Mouse (Mus musculus): ENCODE measurements around the gene Olfr1051.
"Not testable (repeated sequence)": the region's sequence is repeated elsewhere in the genome, so short reads cannot be mapped to it uniquely, and the experiment has no call there.

Gene Olfr1051

GRCm38 (mm10) chr2:86278988-86279387, at the start of gene Olfr1051:
TSS of gene Olfr1051 (minus strand) at chr2:86279088.
- not testable (repeated sequence) for DNase-seq (ENCODE audit: low read depth, low spot score)

- DNase-seq (ENCODE audit: low read depth, low spot score), result no peak
Measured at GRCm38 (mm10) chr2:86315184-86315583, 36.3 kb upstream of the Olfr1051 start, which contains the start of gene Olfr1053. TSS of gene Olfr1053 (minus strand) at chr2:86315284.

- DNase-seq (ENCODE audit: low read depth, low spot score), result no peak
Measured at GRCm38 (mm10) chr2:86292155-86292554, 13.3 kb upstream of the Olfr1051 start, which contains the start of gene Olfr1052. TSS of gene Olfr1052 (plus strand) at chr2:86292455.

GRCm38 (mm10) chr2:86258228-86258627, 20.7 kb downstream of the Olfr1051 start, which contains the start of gene Olfr1049:
TSS of gene Olfr1049 (minus strand) at chr2:86258328.
- DNase-seq (ENCODE audit: low read depth, low spot score), result not testable (repeated sequence)

GRCm38 (mm10) chr2:86240189-86240588, 38.7 kb downstream of the Olfr1051 start, which contains the start of gene Olfr1048:
TSS of gene Olfr1048 (minus strand) at chr2:86240289.
- DNase-seq (ENCODE audit: low read depth, low spot score), result no peak

- DNase-seq (ENCODE audit: low read depth, low spot score), result no peak
Measured at GRCm38 (mm10) chr2:86231301-86231700, 47.6 kb downstream of the Olfr1051 start, which contains the start of gene Olfr1047. TSS of gene Olfr1047 (minus strand) at chr2:86231401.
